Mouse (Mus musculus): Measurements from ENCODE around the gene Usp47.

DNA sequence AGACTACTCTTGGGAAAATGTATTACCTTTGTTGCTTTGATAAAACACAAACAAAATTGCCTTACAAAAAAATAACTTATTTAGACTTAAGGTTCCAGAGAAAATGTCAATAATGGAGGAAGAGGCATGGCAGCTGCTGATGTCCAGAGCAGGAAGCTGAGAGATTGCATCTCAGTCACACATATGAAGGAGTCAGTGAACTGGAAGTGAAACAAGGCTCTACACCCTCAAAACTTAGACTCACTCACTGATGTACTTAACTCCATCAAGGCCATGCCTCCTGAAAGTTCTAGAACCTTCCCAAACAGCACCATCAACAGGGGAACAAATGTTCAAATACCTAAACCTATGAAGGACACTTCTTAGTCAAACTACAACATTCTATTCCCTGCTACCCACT lies 23.9 kb upstream of the Usp47 start:
- TF ChIP-seq CTCF (conservative IDR thresholded peaks at IDR 0.05; ENCODE audit: low read length) = no peak
- TF ChIP-seq NANOG (IDR thresholded peaks at IDR 0.05; ENCODE audit: borderline replicate concordance, low read length) = no peak
